Mouse (Mus musculus) lung, postnatal 0 days (tissue): Measurements from ENCODE around the gene Hoxb6. TPM values are rescaled to one million over a fixed set of nuclear protein-coding genes. Genes with fewer than 3 reads are reported as not detected.

Experiments used
- ATAC-seq: fragments of 200-750 bp; cut with Nextera tagmentation; 2 replicates; pipeline ENCODE4 v1.8.0; 2017; ENCODE audit warnings: moderate library complexity
- DNase-seq: peaks from one replicate; pipeline ENCODE4 v3.0.0-alpha.2; 2016; ENCODE audit warnings: low spot score
- H3K27ac ChIP-seq: fragments of 300-500 bp; sonication (generic); 2 replicates; pipeline ENCODE4 v1.5.1; 2014; ENCODE audit warnings: antibody characterized with exemption, mild to moderate bottlenecking, low read length, mixed read lengths
- H3K27me3 ChIP-seq: fragments of 300-500 bp; sonication (generic); replicated peaks from 2 replicates; pipeline ENCODE4 v1.6.1; 2014; ENCODE audit warnings: low read length, mixed read lengths; ENCODE audit not compliant: insufficient read depth
- H3K36me3 ChIP-seq: fragments of 300-500 bp; sonication (generic); 2 replicates; pipeline ENCODE4 v1.6.1; 2014; ENCODE audit warnings: low read length, mixed read lengths; ENCODE audit not compliant: insufficient read depth
- H3K4me1 ChIP-seq: fragments of 300-500 bp; sonication (generic); 2 replicates; pipeline ENCODE4 v1.6.1; 2014; ENCODE audit warnings: antibody characterized with exemption, low read depth, low read length, mixed read lengths; ENCODE audit not compliant: insufficient read depth
- H3K4me2 ChIP-seq: fragments of 300-500 bp; sonication (generic); replicated peaks from 2 replicates; pipeline ENCODE4 v1.6.1; 2014; ENCODE audit warnings: low read depth, mild to moderate bottlenecking, low read length, moderate library complexity, mixed read lengths
- H3K4me3 ChIP-seq: fragments of 300-500 bp; sonication (generic); 2 replicates; pipeline ENCODE4 v1.5.1; 2014; ENCODE audit warnings: low read depth, low read length
- H3K9ac ChIP-seq: fragments of 300-500 bp; sonication (generic); replicated peaks from 2 replicates; pipeline ENCODE4 v1.6.1; 2014; ENCODE audit warnings: low read depth, mild to moderate bottlenecking
- H3K9me3 ChIP-seq: fragments of 300-500 bp; sonication (generic); 2 replicates; pipeline ENCODE4 v1.6.1; 2016; ENCODE audit warnings: low read length, mixed read lengths
- CTCF ChIP-seq: IDR thresholded peaks from 2 replicates; pipeline ENCODE4 v1.5.1; 2016; ENCODE audit warnings: antibody characterized with exemption, mild to moderate bottlenecking
- EP300 ChIP-seq: IDR thresholded peaks from 2 replicates; pipeline ENCODE4 v1.6.1; 2016; ENCODE audit warnings: antibody characterized with exemption, mild to moderate bottlenecking, control low read depth
- WGBS: fragments of 180-500 bp; shearing (Covaris S2); extraction: QIAGEN DNeasy Blood & Tissue Kit; methylation state at CpG from one replicate; pipeline ENCODE4 v1.1.7; 2014; 5-methylcytosine and 5-hydroxymethylcytosine counted together
- polyA plus RNA-seq: library from polyadenylated mRNA; unstranded; fragments of >200 nt; fragmentation: Nextera tagmentation; extraction: Ambion mirVana; gene quantifications from 2 replicates; pipeline ENCODE4 v1.2.1, GENCODE M21; 2015

The Hoxb6 gene
- polyA plus RNA-seq, 1 experiment from 2014 or later: 7.4 TPM

DNA sequence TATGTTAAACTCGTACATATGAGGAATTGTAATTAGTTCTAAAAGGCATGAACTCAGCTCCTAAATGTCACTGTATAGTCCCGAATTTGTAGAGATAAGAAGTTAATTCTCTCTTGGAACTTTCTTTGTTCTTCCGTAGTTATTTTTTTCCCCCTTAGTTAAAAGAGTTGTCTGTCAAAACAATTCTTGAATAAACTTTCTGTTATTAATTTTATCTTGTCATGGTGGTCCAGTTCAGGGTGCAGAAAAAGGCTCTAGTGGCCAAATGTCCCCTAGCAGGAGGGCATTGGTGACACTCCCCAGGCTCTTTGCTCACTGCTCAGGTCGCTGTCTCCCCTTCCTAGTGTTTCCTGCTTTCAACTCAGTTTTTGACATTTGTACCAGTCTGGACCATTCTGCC is 55.4 kb downstream of the Hoxb6 start:
- H3K27me3 ChIP-seq: peaks cover 24% of the 10 kb centered on the region; the same call in 1 of the 2 replicates
- DNase-seq: no peak
- H3K36me3 ChIP-seq: no peaks in the 10 kb centered on the region
- no peak overlapping the region; the same call in 1 of the 2 replicates for H3K4me2 ChIP-seq
- ATAC-seq: peak; percentile 14; the same call in 1 of the 2 replicates
- no peak overlapping the region for H3K9ac ChIP-seq
- 34% methylated on average over 4 of the region's 4 CpGs for WGBS
- peak overlapping the region; percentile 48; the same call in 1 of the 2 replicates for H3K27ac ChIP-seq
- H3K4me3 ChIP-seq: no peak overlapping the region
- no peak for TF ChIP-seq CTCF
- TF ChIP-seq EP300: no peak
- no peaks in the 10 kb centered on the region for H3K9me3 ChIP-seq
- peaks cover 3% of the 10 kb centered on the region; the same call in 1 of the 2 replicates for H3K4me1 ChIP-seq

DNA sequence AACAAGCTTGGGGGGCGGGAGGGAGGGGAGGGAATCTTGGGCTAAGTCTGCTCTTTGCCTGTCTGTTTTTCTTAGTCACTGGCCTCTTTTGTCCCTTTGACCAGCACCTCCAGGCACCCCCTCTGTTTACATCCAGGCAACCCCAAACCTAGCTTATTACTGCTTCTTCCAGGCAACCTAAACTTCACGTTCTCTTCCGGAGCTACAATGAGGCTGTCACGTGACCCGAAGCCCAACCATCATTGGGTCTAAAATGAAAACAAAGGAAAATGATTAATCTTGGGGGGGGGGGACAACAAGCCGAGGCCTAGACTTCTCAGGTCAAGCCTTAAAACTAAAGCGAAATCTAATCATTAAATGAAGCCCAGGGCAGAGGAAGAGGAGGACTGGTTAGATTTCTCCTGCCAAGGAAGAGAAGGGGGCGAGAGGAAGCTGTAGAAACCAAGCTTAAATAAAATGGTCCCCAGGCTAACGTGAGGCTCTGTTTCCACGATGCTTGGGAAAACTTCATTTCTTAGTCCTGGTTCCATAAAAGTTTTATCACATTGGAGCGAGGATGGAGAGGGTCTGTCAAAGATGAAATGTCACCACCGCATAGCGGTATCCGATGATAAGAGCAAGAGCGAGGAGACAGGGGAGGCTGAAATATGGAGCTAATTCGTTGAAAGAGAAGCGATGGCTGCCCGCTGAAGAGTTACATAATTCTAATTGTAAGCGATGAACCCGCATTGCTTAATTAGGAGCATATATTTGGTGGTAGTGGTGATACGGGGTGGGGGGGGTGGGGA is 56.1 kb downstream of the Hoxb6 start:
- H3K9ac ChIP-seq: no peak overlapping the region
- peak overlapping the region; percentile 48 for H3K27ac ChIP-seq
- H3K36me3 ChIP-seq: no peaks in the 10 kb centered on the region
- no peaks in the 10 kb centered on the region for H3K9me3 ChIP-seq
- ATAC-seq (peak; percentile 16; the same call in 1 of the 2 replicates), DNase-seq (peak; percentile 89)
- 28% methylated on average over 21 of the region's 21 CpGs for WGBS
- H3K4me3 ChIP-seq: no peak overlapping the region
- H3K4me1 ChIP-seq: peaks cover 3% of the 10 kb centered on the region; the same call in 1 of the 2 replicates
- H3K27me3 ChIP-seq: peaks cover 25% of the 10 kb centered on the region; the same call in 1 of the 2 replicates
- no peak overlapping the region; the same call in 1 of the 2 replicates for H3K4me2 ChIP-seq
- TF ChIP-seq CTCF (no peak), EP300 (no peak)

DNA sequence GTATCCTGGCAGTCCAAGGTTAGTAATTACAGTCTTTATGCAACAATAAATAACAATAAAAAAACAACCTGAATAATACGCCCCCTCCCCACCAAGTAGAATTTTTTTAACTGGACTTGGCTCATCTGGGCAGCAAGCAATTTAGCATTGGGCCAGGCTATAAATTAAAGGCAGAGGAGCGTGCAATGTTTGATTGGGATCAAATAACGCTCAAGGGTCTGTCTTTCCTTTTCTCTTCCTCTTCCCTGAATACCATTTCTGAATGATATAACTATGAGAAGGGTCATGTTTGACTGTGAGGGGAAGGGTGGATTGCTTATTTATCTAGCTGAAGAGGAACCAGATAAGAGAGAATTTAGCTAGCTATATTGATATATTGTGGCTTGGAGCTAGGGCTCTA is 56.7 kb downstream of the Hoxb6 start:
- Histone ChIP-seq H3K4me1 (peaks cover 3% of the 10 kb centered on the region; the same call in 1 of the 2 replicates), H3K36me3 (no peaks in the 10 kb centered on the region), H3K4me3 (no peak overlapping the region), H3K27me3 (peaks cover 23% of the 10 kb centered on the region; the same call in 1 of the 2 replicates), H3K4me2 (0 out of 2 replicates have a peak overlapping the region, but pooled peaks have one; percentile 1), H3K27ac (peak overlapping the region; percentile 48; the same call in 1 of the 2 replicates), H3K9ac (no peak overlapping the region), H3K9me3 (no peaks in the 10 kb centered on the region)
- WGBS: 44% methylated on average over 3 of the region's 3 CpGs
- no peak for TF ChIP-seq EP300
- TF ChIP-seq CTCF: no peak
- no peak for DNase-seq
- ATAC-seq: no peak

DNA sequence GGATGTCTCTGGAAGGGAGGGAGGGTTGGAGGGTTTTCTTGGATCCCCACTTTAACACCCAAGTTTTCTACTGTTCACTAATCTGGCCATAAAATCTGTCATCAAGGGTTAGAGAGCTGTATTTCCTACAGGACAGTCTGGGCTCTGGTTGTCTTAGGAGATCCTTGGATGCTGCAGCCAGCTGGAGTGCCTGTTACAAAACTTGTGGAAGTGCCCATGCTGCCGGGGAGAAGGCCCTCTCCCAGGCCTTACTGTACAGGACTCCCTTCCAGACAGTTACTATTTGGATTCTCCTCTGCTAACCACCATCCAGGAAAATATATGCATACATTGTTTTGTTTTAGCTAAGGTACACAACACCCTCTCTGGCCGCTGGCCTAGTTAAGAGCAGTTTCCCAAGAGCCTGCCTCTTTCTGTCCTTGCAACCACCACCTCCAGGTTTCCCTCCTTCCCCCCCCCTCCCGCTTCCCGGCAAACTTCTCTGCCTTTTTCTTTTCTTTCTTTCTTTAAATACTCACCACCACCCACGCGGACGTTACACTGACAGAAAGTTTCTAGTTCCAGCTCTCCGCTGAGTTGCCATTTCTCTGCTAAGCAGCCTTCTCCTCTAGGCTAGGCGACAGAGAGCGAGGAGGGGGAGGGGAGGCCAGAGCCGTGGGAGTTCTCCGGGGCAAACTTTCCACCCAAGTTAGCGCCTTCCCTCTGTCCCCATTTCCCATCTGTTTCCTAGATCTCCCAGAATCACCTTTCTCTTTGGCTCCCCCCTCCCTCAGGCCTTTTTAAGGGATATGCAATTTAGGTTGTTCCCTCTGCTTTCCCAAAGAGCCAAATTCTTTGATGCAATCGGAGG is 57.4 kb downstream of the Hoxb6 start:
- no peak overlapping the region for H3K4me3 ChIP-seq
- no peak for DNase-seq
- H3K9ac ChIP-seq: no peak overlapping the region
- 26% methylated on average over 13 of the region's 14 CpGs for WGBS
- peak overlapping the region; percentile 25; the same call in 1 of the 2 replicates for H3K4me2 ChIP-seq
- no peaks in the 10 kb centered on the region for H3K9me3 ChIP-seq
- peaks cover 4% of the 10 kb centered on the region; the same call in 1 of the 2 replicates for H3K4me1 ChIP-seq
- ATAC-seq: peak; percentile 20
- H3K27ac ChIP-seq: peak overlapping the region; percentile 48
- peaks cover 16% of the 10 kb centered on the region; the same call in 1 of the 2 replicates for H3K27me3 ChIP-seq
- TF ChIP-seq EP300 (no peak), CTCF (no peak)
- H3K36me3 ChIP-seq: no peaks in the 10 kb centered on the region

DNA sequence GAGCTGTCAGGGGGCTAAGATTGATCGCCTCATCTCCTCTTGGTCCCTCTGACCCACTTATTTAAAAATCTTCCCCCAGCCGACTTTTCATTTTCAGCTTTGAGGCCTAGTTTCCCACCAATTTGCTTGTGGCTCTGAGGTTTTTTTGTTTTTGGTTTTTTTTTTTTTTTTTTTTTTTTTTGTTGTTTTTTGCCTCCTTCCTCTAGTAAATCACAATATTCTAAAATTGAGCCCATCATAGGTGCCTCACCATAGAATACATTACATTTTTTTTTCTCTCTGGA is 58.0 kb downstream of the Hoxb6 start, which contains the start of gene Hoxb2:
Hoxb2 (plus strand) TSS at position 185 of the 284 bp plus-strand sequence.
- Histone ChIP-seq H3K4me2 (peak within 1 kb of the TSS; percentile 63; the same call in 1 of the 2 replicates), H3K9me3 (no peaks in the 10 kb centered on the region), H3K4me3 (0 out of 2 replicates have a peak within 1 kb of the TSS, but pooled peaks have one; percentile 58), H3K27me3 (peaks cover 12% of the 10 kb centered on the region; the same call in 1 of the 2 replicates), H3K27ac (peak within 1 kb of the TSS; percentile 79), H3K4me1 (peaks cover 6% of the 10 kb centered on the region; the same call in 1 of the 2 replicates), H3K36me3 (no peaks in the 10 kb centered on the region), H3K9ac (no peak within 1 kb of the TSS)
- ATAC-seq (no peak), DNase-seq (no peak)
- 37% methylated on average over 2 of the region's 2 CpGs for WGBS
- TF ChIP-seq EP300 (no peak), CTCF (no peak)
